Mouse (Mus musculus) ES-Bruce4 (cell line): Measurements from ENCODE around the gene Pbld2.

Source experiments
- CTCF ChIP-seq: IDR thresholded peaks from one replicate; pipeline ENCODE4 v1.8.1; 2011; ENCODE audit warnings: low read depth, low read length
- POLR2A ChIP-seq: IDR thresholded peaks from one replicate; pipeline ENCODE4 v1.8.1; 2011; ENCODE audit warnings: low read length; ENCODE audit not compliant: insufficient read depth

- TF ChIP-seq POLR2A (no peak), CTCF (no peak)
Measured at GRCm38 (mm10) chr10:63038571-63039320, 14.6 kb downstream of the Pbld2 start.
